Mouse (Mus musculus) myocyte (in vitro differentiated cells): ENCODE data around the gene Macrod2.

Source experiments
- MAX ChIP-seq: IDR thresholded peaks from one replicate; pipeline ENCODE4 v1.6.1; 2011; ENCODE audit warnings: low read depth, mild to moderate bottlenecking, control low read depth
- POLR2A ChIP-seq: IDR thresholded peaks from one replicate; pipeline ENCODE4 v1.6.1; 2011; ENCODE audit warnings: low read depth, mild to moderate bottlenecking, control low read depth, moderate library complexity; ENCODE audit not compliant: insufficient read length
- REST ChIP-seq: IDR thresholded peaks from one replicate; pipeline ENCODE4 v1.6.1; 2011; ENCODE audit warnings: mild to moderate bottlenecking, control low read depth, moderate library complexity; ENCODE audit not compliant: insufficient read depth, insufficient read length

DNA sequence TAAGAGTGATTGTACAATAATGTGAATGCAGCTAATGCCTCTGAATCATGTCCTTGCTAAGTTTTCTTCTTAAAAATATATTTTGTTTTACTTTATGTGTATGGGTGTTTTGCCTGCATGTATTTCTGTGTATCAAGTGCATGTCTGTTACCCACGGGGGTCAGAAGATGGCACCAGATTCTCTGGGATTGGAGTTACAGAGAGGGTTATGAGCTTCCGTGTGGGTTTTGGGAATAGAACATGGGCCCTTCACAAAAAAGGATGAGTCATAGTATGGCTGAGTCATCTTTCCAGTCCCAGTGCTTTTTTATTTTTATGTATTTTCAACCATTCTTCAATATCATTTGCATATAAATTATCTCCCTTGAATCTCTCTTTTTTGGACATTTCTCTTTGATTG, 135.1 kb downstream of the Macrod2 start:
- no peak for TF ChIP-seq POLR2A
- no peak for TF ChIP-seq REST
- TF ChIP-seq MAX, result no peak
